Mouse (Mus musculus) liver, postnatal 0 days (tissue): ENCODE results near the gene Gadl1.

Experiments
- CTCF ChIP-seq: sonication (generic); IDR thresholded peaks from 2 replicates; pipeline ENCODE4 v1.5.1; 2016; ENCODE audit warnings: antibody characterized with exemption, low read depth
- EP300 ChIP-seq: IDR thresholded peaks from 2 replicates; pipeline ENCODE4 v1.6.1; 2016; ENCODE audit warnings: antibody characterized with exemption, low read depth, mild to moderate bottlenecking

DNA sequence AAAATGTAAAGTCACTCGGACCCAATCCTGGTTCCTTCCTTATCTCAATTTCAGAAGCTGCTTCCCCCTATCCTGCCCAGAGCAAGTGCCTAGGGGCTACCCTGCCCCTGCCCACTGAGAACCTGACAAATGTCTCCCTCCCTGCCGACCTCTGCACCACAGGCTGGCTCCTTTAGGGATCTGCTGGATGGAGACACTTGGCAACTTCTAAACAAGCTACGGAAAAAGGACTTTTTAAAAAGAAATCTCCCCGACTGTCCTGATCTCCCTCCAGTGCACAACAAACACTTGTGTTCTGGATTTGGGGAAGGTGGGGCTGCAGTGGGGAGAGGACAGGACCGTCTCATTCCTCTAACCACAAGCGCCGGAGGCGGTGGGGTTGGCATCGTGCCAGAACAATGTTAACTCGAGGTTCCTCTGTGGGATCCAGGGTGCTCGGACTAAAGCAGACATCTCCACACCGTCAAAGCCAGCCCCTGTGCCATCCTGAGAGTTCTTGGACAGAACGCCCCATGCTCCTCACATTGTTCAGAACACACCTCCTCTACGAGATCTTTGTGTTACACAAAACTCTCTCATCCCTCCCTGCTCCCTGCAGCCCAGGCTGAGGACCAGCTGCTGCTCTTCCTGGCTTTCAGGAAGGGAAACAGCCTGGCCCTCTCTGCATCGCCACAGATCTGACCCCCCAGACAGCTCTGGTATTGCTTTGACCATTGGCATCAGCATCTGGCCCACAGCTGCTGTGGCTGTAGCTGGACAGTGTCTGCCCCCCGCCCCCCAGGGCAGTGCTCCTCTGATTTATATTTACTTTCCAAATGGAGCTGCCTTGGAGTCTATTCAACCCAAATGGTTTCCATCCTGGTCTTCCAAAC is 189.7 kb downstream of the Gadl1 start:
- no peak for TF ChIP-seq CTCF
- no peak for TF ChIP-seq EP300
